Mouse (Mus musculus): ENCODE results near the gene Rnase9. TPM values are rescaled to one million over a fixed set of nuclear protein-coding genes. Genes with fewer than 3 reads are reported as not detected.
"Not testable (repeated sequence)": the region's sequence is repeated elsewhere in the genome, so short reads cannot be mapped to it uniquely, and the experiment has no call there.

Gene Rnase9
- polyA plus RNA-seq, 1 experiment from 2014 or later: 0.35 TPM

GRCm38 (mm10) chr14:51026391-51027133 lies 15.1 kb downstream of the Rnase9 start:
- Histone ChIP-seq H3K36me3 (ENCODE audit: control insufficient read depth, insufficient read depth, low read length) (no peaks in the 10 kb centered on the region), H3K9ac (ENCODE audit: low read depth, low read length) (no peak overlapping the region), H3K4me1 (ENCODE audit: control insufficient read depth, insufficient read depth, low read length) (no peaks in the 10 kb centered on the region), H3K9me3 (ENCODE audit: control insufficient read depth, low read length) (no peaks in the 10 kb centered on the region), H3K27me3 (ENCODE audit: control insufficient read depth, insufficient read depth, low read length) (no peaks in the 10 kb centered on the region), H3K27ac (ENCODE audit: low read depth, low read length) (no peak overlapping the region), H3K4me2 (replicated peaks; ENCODE audit: low read depth, low read length) (no peak overlapping the region), H3K4me3 (ENCODE audit: low read length) (no peak overlapping the region)
- WGBS: 38% methylated on average over 5 of the region's 5 CpGs
- peak; percentile 60; the same call in 1 of the 2 replicates for ATAC-seq (ENCODE audit: low FRiP score, low TSS enrichment)

- no peak for ATAC-seq (ENCODE audit: low FRiP score, low TSS enrichment)
- Histone ChIP-seq H3K4me3 (ENCODE audit: low read length) (no peak overlapping the region), H3K36me3 (ENCODE audit: control insufficient read depth, insufficient read depth, low read length) (no peaks in the 10 kb centered on the region), H3K4me1 (ENCODE audit: control insufficient read depth, insufficient read depth, low read length) (no peaks in the 10 kb centered on the region), H3K9me3 (ENCODE audit: control insufficient read depth, low read length) (no peaks in the 10 kb centered on the region), H3K27ac (ENCODE audit: low read depth, low read length) (no peak overlapping the region), H3K9ac (ENCODE audit: low read depth, low read length) (no peak overlapping the region), H3K27me3 (ENCODE audit: control insufficient read depth, insufficient read depth, low read length) (no peaks in the 10 kb centered on the region), H3K4me2 (replicated peaks; ENCODE audit: low read depth, low read length) (no peak overlapping the region)
- 89% methylated on average over 1 of the region's 1 CpGs for WGBS
These were observed 16.8 kb downstream of the Rnase9 start for GRCm38 (mm10) chr14:51024820-51025219.

- Histone ChIP-seq H3K27me3 (ENCODE audit: control insufficient read depth, insufficient read depth, low read length) (no peaks in the 10 kb centered on the region), H3K36me3 (ENCODE audit: control insufficient read depth, insufficient read depth, low read length) (no peaks in the 10 kb centered on the region), H3K9ac (ENCODE audit: low read depth, low read length) (no peak overlapping the region), H3K4me1 (ENCODE audit: control insufficient read depth, insufficient read depth, low read length) (no peaks in the 10 kb centered on the region), H3K4me3 (ENCODE audit: low read length) (no peak overlapping the region), H3K9me3 (ENCODE audit: control insufficient read depth, low read length) (no peaks in the 10 kb centered on the region), H3K4me2 (replicated peaks; ENCODE audit: low read depth, low read length) (no peak overlapping the region), H3K27ac (ENCODE audit: low read depth, low read length) (no peak overlapping the region)
- peak; percentile 54; the same call in 1 of the 2 replicates for ATAC-seq (ENCODE audit: low FRiP score, low TSS enrichment)
- 45% methylated on average over 4 of the region's 4 CpGs for WGBS
These were observed 18.2 kb downstream of the Rnase9 start for GRCm38 (mm10) chr14:51023457-51023856.

GRCm38 (mm10) chr14:51017256-51017655 lies 24.4 kb downstream of the Rnase9 start:
- Histone ChIP-seq H3K27me3 (ENCODE audit: control insufficient read depth, insufficient read depth, low read length) (no peaks in the 10 kb centered on the region), H3K36me3 (ENCODE audit: control insufficient read depth, insufficient read depth, low read length) (no peaks in the 10 kb centered on the region), H3K4me3 (ENCODE audit: low read length) (no peak overlapping the region), H3K27ac (ENCODE audit: low read depth, low read length) (no peak overlapping the region), H3K4me1 (ENCODE audit: control insufficient read depth, insufficient read depth, low read length) (no peaks in the 10 kb centered on the region), H3K4me2 (replicated peaks; ENCODE audit: low read depth, low read length) (no peak overlapping the region), H3K9me3 (ENCODE audit: control insufficient read depth, low read length) (no peaks in the 10 kb centered on the region), H3K9ac (ENCODE audit: low read depth, low read length) (no peak overlapping the region)
- 80% methylated on average over 3 of the region's 3 CpGs for WGBS
- no peak for ATAC-seq (ENCODE audit: low FRiP score, low TSS enrichment)

DNA sequence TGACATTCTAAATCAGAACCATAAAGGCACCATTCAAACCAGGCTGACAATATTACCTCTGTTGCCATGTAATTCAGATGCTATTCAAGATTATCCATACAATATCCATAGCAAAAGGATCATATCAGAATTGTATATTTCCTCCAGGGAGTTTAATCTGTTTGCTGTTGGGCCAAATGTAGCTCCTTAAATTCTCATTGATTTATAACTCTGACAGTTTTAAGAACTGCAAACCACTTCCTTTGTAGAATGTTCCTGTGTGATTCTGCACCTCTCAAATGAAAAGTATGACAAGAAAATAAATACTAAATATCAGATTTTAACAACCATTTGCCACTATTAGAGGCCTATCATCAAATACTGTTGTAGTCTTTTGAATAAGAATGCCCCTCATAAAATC lies 25.9 kb downstream of the Rnase9 start:
- Histone ChIP-seq H3K27ac (ENCODE audit: low read depth, low read length) (no peak overlapping the region), H3K9me3 (ENCODE audit: control insufficient read depth, low read length) (no peaks in the 10 kb centered on the region), H3K4me3 (ENCODE audit: low read length) (no peak overlapping the region), H3K4me2 (replicated peaks; ENCODE audit: low read depth, low read length) (no peak overlapping the region), H3K4me1 (ENCODE audit: control insufficient read depth, insufficient read depth, low read length) (no peaks in the 10 kb centered on the region), H3K27me3 (ENCODE audit: control insufficient read depth, insufficient read depth, low read length) (no peaks in the 10 kb centered on the region), H3K36me3 (ENCODE audit: control insufficient read depth, insufficient read depth, low read length) (no peaks in the 10 kb centered on the region), H3K9ac (ENCODE audit: low read depth, low read length) (no peak overlapping the region)
- ATAC-seq (ENCODE audit: low FRiP score, low TSS enrichment): no peak

GRCm38 (mm10) chr14:51014724-51015123 lies 26.9 kb downstream of the Rnase9 start:
- not testable (repeated sequence) for H3K9me3 ChIP-seq (ENCODE audit: control insufficient read depth, low read length); H3K4me2 ChIP-seq (replicated peaks; ENCODE audit: low read depth, low read length); H3K4me3 ChIP-seq (ENCODE audit: low read length); H3K27me3 ChIP-seq (ENCODE audit: control insufficient read depth, insufficient read depth, low read length); H3K27ac ChIP-seq (ENCODE audit: low read depth, low read length); H3K36me3 ChIP-seq (ENCODE audit: control insufficient read depth, insufficient read depth, low read length); H3K9ac ChIP-seq (ENCODE audit: low read depth, low read length); H3K4me1 ChIP-seq (ENCODE audit: control insufficient read depth, insufficient read depth, low read length); ATAC-seq (ENCODE audit: low FRiP score, low TSS enrichment)
- WGBS: 87% methylated on average over 3 of the region's 3 CpGs

GRCm38 (mm10) chr14:51009572-51009971 lies 32.1 kb downstream of the Rnase9 start:
- ATAC-seq (ENCODE audit: low FRiP score, low TSS enrichment): no peak
- Histone ChIP-seq H3K4me1 (ENCODE audit: control insufficient read depth, insufficient read depth, low read length) (no peaks in the 10 kb centered on the region), H3K36me3 (ENCODE audit: control insufficient read depth, insufficient read depth, low read length) (no peaks in the 10 kb centered on the region), H3K9ac (ENCODE audit: low read depth, low read length) (no peak overlapping the region), H3K4me2 (replicated peaks; ENCODE audit: low read depth, low read length) (no peak overlapping the region), H3K27me3 (ENCODE audit: control insufficient read depth, insufficient read depth, low read length) (no peaks in the 10 kb centered on the region), H3K27ac (ENCODE audit: low read depth, low read length) (no peak overlapping the region), H3K9me3 (ENCODE audit: control insufficient read depth, low read length) (no peaks in the 10 kb centered on the region), H3K4me3 (ENCODE audit: low read length) (no peak overlapping the region)
- WGBS: 78% methylated on average over 6 of the region's 6 CpGs

- Histone ChIP-seq H3K9me3 (ENCODE audit: control insufficient read depth, low read length) (no peaks in the 10 kb centered on the region), H3K27me3 (ENCODE audit: control insufficient read depth, insufficient read depth, low read length) (no peaks in the 10 kb centered on the region), H3K4me3 (ENCODE audit: low read length) (no peak overlapping the region), H3K9ac (ENCODE audit: low read depth, low read length) (no peak overlapping the region), H3K4me2 (replicated peaks; ENCODE audit: low read depth, low read length) (no peak overlapping the region), H3K36me3 (ENCODE audit: control insufficient read depth, insufficient read depth, low read length) (no peaks in the 10 kb centered on the region), H3K4me1 (ENCODE audit: control insufficient read depth, insufficient read depth, low read length) (no peaks in the 10 kb centered on the region), H3K27ac (ENCODE audit: low read depth, low read length) (no peak overlapping the region)
- WGBS: 81% methylated on average over 4 of the region's 4 CpGs
- no peak for ATAC-seq (ENCODE audit: low FRiP score, low TSS enrichment)
These were observed 32.9 kb downstream of the Rnase9 start for GRCm38 (mm10) chr14:51008781-51009180.

DNA sequence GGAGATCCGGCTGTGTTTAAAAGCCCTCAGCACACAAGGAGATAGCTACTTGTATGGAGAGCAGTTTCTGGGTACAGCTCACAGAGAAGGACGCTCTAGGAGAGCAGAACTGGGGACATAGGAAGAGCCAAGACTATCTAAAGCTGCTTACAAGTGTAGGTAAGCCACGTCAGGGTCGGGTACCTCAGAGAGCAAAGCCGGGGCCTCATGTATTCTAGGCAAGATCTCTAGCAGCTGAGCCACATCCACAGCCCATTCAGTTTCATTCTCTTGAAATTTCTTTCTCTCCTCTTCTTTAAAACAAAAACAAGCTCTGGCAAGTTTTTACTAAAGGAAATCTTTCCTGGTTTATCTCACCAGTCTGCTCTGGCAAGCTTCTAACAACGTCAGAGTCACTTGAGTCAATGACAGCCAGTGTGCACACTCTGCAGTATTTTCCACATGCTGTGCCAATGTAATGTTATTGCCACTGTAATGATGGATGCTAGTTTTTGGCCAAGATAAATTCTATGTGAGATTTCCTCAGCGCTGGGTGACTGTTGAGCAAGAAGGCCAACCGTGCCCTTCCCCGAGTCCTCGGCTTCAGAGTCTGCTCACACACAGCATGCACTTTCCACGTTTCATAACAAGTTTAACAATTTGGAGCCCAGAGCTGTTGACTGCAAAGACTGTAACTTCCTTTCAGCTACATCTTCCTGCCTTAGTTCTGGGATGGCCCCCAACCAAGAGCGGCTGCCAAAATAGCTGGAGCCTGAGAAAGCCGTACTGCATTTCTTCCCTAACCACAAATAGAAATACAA lies 33.6 kb downstream of the Rnase9 start:
- ATAC-seq (ENCODE audit: low FRiP score, low TSS enrichment): no peak
- no peak overlapping the region for H3K4me2 ChIP-seq (replicated peaks; ENCODE audit: low read depth, low read length)
- no peaks in the 10 kb centered on the region for H3K36me3 ChIP-seq (ENCODE audit: control insufficient read depth, insufficient read depth, low read length)
- no peaks in the 10 kb centered on the region for H3K9me3 ChIP-seq (ENCODE audit: control insufficient read depth, low read length)
- no peak overlapping the region for H3K4me3 ChIP-seq (ENCODE audit: low read length)
- no peak overlapping the region for H3K9ac ChIP-seq (ENCODE audit: low read depth, low read length)
- H3K27ac ChIP-seq (ENCODE audit: low read depth, low read length): no peak overlapping the region
- no peaks in the 10 kb centered on the region for H3K27me3 ChIP-seq (ENCODE audit: control insufficient read depth, insufficient read depth, low read length)
- WGBS: 79% methylated on average over 13 of the region's 13 CpGs
- H3K4me1 ChIP-seq (ENCODE audit: control insufficient read depth, insufficient read depth, low read length): no peaks in the 10 kb centered on the region
